Mouse (Mus musculus): ENCODE results near the gene Dync1li1.
"Not testable (repeated sequence)": the region's sequence is repeated elsewhere in the genome, so short reads cannot be mapped to it uniquely, and the experiment has no call there.

The Dync1li1 gene

DNA sequence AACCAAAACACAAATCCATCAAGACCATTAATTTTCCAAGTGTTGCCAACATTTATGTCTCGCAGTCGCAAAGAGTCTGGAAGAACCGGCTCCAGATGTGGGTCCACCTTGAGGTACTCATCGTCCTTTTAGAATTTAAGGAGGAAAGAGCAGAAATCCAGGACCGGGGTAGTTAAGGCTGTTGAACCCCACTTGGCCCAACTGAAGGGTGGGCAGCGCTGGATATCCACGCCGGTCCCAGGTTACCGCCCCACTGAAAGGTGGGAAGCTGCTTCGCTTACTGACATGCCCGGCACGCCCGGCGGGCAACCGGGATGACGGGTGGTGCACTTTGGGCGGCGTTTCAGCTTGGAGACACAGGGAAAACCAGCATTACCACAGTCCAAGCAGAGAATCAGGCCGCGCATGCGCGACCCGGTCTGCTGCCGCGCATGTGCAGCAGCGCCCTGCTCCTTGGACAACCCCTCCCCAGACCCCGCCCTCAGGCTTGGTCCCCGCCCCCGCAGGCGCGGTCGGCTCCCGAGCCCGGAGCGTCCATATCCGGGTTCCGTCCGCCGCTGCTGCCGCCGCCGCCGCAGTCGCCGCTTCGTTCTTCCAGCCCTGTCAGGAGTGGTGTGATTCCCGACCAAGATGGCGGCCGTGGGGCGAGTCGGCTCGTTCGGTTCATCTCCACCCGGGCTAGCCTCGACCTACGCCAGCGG lies at the start of gene Dync1li1:
Dync1li1 (plus strand) TSS at position 539 of the 701 bp plus-strand sequence.
- DNase-seq, result peak; percentile 99 to 100

DNA sequence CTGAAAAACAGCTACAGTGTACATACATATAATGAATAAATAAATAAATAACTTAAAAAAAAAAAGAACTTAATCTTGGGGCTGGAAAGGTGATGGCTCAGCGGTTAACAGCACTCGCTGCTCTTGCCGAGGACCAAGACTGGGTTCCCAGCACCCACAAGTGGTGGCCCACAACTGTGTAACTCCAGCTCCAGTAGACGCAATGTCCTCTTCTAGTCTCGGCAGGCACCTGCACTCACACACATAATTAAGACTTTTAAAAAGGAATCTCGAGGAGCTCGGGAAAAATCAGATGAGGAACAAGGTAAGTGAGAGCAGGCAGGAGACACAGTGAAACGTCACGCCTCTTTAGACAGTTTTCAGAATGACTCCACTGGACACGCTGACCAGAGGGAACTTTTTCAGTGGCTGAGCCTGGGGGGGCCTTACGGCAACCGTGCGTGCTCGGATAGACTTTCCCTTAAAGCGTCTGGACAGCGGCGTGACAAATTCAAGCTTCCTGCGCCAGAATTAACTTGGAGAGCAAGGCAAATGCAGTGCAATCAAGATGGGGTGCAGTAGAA lies 49.3 kb upstream of the Dync1li1 start:
- no peak for DNase-seq

DNA sequence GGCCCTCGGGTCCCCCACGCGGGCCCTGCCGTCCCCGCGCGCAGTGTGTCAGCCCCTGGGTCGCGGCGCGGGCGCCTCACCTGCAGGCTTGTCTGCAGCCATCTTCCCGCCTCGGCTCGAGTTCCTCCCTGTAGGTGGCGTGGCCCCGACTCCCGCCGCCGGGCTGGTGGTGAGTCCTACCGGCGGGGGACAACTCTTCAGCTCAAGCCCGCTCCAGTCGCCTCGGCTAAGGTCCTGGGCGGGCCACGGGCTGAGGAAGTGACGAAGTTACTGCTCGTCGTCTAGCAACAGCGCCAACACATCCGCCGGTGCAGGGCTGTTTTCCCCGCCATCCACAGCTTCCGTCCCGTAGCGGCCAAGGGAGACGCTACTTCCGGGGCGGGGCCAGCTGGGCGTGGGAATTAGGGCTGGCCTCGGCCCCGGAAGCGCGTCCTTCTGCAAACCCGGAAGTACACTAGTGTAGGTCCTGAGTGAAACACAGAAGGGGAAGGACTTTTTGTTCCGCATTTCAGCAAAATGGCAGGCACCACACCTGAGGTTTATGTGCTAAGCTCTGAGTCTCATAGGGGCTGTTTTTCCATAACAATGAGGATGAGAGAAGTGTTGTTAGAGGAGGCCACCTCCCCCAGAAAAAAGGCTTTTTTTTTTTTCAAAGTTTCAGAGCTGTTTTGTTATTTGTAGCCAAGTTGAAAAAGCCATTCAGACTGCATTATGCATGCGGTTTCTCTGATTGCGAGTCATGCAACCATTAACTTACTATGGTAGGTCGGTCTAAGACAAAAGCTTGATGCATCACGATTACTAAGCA lies 48.5 kb upstream of the Dync1li1 start, which contains the start of gene Cnot10:
Cnot10 (minus strand) TSS at position 346 of the 808 bp plus-strand sequence.
- DNase-seq, result peak; percentile 97 to 99

DNA sequence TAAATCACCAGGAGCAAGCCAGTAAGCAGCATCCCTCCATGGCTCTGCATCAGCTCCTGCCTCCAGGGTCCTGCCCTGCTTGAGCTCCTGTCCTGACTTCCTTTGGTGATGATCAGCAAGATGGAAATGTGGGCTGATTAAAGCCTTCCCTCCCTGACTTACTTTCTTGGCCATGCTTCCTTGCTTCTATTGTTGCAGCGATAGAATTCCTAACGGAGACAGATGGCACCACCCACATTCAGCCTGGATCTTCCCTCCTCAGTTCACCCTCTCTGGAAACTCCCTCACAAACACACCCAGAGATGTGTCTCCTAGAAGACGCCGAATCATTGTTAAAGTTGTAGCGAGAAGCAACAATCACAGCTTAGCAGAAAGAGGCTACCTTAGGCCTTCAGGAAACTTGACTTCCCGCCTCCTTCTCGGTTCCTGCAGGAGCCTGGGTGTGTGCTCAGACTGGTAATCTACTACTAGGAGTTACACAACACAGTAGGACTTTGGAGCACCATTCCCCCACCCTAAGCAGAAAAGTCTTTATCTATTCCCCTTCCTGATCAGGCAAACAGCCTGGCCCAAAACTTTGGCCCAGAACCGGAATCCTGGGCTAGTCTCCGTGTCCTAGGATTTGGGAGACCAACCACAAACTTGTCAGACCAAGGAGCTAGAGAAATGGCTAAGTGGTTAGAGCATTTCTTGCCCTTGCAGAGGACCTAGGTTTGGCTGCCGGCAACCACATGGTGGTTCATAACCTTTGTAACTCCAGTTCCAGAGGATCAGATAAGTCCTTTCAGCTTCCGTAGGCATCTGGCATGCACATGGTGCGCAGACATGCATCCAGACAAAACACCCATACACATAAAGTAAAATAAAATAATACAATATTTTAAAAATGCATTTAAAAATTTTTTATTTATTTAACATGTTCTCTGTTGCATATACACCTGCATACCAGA lies 41.8 kb upstream of the Dync1li1 start:
- DNase-seq, result no peak

DNA sequence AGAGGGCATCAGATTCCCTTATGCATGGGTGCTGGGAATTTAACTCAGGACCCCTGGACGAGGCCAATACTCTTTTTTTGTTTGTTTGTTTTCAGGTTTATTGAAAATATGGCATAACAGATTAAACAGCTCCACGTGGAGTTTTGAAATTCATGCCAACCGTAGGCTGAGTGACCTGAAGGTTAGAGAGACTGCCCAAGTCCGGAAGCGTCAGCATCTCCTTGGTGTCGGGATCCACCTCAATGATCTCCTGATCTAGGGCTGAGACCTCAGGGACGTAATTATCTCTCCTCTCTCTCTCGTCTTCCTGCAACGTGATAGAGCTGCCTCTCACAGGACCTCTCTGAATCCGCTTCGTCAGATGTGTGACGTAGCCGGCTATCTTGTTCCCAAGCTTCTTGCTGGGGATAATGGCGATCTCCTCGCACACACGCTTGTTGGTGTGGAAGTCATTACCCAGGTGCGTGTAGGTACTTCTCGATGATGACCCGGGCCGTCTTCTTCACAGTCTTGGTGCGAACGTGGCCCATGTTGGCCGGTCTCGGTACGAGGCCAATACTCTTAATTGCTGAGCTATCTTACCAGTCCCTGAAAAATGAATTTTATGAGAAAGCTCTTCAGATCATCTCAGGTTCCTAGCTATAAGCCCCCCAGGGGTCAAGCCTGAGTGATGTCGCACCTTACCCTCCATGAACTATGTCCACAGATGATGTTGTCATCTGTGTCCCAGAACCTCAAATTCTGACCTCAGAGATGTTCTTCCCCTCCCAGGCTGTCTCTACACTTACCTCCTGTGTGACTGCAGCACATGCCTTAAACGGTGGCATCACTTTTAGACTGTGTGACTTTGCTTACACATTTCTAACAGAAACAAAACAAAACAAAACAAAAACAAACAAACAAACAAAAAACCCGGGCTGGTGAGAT lies 40.8 kb upstream of the Dync1li1 start:
- DNase-seq, result no peak

DNA sequence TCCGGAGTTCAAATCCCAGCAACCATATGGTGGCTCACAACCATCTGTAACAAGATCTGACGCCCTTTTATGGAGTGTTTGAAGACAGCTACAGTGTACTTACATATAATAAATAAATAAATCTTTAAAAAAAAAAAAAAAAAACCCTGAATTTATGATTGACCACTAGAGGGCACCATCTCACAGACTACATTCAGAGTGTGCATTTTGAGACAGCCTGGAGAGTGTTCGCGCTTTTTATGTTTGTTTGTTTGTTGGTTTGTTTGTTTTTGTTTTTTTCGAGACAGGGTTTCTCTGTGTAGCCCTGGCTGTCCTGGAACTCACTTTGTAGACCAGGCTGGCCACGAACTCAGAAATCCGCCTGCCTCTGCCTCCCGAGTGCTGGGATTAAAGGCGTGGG lies 40.1 kb upstream of the Dync1li1 start:
- DNase-seq, result not testable (repeated sequence)

DNA sequence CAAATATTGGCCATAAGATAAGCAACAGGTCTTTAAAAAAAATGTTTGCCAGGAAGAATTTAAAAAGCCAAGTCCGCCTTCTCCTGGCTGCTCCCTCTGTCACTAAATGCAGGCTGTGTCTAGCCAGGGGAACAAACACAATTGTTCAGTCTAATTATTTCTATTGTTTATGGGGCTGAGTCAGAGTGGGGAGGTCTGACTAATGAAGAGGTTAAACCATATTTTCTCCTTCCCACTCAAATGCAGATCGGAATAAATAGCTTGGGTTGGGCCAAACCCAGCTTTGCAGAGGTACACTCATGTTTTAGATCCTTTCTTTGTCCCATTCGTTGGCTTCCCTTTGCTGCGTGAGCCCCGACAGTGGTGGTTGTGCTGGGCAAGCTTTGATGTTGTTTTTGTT lies 39.2 kb upstream of the Dync1li1 start:
- no peak for DNase-seq

DNA sequence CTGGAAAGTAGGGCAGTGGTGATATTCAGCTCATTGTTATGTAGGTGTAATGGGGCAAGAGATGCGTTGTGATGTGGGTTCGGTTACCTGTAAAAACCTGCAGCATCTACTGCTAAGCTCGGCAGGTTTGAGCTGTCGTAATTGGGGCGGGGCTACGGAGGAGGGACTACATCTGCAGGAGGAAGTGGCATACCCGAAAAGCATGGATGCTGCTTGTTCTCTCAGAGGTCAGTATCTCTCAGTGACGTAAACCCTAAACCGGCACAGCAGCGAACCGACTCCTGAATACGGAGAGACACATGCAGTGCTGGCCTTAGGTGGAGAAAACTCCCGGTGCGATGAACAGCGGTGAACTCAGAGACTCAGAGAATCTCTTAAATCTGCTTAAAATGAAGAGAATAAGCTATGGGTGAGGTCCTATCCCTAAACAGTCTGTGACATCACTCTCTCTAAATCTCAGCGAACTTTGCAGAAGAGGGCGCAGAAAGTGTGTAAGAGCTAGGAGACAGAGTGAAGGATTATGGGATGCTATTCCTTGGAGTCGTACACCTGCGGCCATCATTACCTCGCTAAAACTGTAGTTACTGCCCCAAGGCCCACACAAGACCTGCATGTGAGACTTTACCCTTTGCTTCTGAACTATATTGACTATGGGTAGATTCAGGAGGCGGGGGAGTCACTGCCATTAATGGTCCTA lies 37.5 kb upstream of the Dync1li1 start:
- DNase-seq, result no peak

DNA sequence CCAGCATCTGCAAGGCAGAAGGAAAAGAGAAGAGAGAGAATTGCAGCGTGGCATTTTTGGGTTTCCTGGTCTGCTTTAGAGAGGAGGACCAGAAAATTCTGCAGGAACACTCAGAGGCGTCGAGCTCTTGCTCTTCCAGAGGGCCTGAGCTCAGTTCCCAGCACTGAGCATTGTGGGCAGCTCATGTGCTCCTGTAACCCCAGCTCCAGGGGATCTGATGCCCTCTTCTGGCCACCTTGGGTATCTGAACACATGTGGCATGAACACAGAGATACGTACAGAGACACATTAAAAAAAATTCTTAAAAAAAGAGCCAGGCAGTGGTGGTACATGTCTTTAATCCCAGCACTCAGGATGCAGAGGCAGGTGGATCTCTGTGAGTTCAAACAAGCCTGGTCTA lies 33.2 kb upstream of the Dync1li1 start:
- no peak for DNase-seq

DNA sequence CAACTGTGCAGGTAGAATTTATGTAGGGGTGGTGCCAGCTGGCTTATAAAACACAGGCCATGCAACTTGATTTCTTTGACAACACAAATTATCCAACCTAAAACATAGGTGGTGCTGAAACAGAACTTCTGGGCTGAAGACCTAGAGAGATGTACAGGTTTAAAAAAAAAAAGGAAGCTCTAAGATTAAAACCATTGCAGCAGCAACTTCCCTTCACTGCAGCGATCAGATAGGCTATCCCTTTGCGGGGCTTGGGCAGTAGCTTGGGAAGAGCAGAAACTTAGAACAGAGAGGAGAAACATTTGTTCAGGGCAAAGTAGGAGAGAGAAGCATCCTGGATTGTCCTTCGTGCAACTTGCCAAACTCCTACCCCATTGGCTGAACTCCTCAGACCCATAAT lies 31.9 kb upstream of the Dync1li1 start:
- DNase-seq, result no peak

DNA sequence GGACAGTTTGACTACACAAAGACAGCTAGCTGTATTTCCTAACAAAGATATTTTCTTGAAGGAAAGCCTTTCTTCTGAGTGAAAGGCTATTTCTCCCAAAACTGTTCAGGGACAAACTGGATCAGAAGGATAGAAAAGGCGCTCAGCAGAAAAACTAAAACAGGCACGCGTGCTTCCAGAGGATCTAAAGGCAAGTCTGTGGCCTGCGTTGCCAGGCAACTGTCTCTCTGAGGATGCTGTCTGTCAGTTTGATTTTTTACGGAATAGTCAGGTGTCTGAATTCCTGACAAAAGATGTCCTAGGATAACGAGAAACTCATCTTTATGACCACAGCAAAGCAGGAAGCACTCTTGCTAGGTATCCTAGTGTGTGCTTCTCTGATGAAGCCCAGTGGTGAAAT lies 28.1 kb upstream of the Dync1li1 start:
- no peak for DNase-seq

DNA sequence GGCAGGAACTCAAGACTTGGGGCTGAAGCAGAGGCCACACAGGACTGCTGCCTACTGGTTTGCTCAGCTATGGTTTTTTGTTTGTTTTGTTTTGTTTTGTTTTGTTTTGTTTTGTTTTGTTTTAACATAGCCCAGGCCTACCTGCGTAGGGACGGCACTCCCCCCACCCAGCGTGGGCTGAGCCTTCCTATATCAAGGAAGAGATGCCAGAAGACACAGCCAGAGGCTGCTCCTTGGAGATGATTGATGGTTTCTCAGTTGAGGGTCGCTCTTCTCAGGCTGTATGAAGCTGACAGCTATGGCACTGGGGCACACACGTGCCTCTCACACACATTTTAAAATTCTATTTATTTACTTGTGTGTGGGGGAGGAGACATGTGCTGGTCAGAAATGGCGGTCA lies 27.6 kb upstream of the Dync1li1 start:
- DNase-seq, result no peak

DNA sequence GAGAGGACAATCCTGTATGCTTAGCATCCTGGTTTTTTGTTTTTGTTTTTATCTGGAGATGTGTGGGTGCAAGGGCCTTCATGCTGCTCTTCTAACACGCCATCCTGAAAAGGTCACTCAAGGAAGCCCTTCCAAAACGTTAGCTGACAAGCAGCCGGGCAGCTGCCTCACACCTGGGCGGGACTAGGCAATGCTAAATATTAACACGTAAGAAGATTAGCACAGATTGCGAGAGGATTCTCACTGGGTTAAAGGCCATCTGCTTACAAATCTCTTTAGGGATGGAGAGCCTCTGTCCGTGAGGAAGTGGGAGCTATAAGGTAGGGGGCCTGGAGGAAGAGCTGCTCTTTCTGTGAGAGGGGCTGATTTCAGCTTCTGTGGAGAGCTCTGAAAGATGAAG lies 26.6 kb upstream of the Dync1li1 start:
- no peak for DNase-seq

DNA sequence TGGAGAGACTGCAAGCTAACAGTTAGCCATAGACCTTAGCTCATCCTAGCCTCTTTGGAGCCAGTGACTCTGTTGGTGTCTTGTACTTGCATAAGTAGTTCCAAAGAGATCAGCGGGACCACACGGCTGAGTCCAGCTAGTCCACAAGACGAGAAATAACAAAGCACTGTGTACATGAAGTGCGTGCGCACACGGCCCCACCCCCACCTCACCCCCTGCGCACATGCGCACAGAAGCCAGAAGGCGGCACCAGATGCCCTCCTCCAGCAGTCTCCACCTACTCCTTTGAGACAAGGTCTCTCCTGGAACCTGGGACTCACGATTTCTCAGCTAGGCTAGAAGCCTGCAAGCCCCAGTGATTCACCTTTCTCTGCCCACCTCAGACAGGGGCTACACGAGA lies 24.8 kb upstream of the Dync1li1 start:
- DNase-seq, result no peak

DNA sequence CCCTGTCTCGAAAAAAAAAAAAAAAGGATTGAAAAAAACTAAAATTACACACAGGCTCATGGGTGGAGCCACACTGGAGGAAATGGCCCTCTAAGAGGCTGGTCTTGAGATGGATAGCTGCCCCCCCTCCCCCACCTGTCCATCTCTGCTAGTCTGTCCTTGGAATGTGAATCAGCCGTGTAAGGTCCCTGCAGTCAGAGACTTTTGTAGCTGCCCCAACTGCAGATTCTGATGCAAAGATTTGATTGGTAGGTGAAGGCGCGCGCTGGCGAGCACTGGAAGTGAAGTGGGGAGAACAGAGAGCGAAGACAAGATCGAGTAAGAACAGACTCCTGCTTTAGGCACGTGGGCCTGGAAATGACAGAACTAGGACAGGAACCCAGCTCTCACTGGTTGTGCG lies 21.7 kb upstream of the Dync1li1 start:
- no peak for DNase-seq

DNA sequence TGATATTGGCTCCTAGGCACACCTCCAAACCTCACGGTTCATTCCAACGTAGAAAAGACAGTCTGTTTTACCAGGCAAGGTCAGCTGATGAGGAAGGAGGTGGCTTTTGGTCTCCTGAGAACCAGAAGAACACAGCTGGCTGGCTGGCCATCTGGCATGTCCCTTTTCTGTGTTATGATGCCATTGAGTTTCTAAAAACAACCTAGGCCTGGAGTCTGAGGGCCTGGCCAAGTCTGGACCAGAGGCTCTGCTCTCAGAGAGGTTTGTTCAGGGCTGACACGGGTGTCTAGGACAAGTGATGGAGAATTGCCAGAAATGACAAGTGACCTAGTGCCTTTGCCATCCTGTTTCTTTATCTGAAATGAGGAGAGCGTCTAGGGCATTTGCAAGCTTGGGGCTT lies 20.5 kb upstream of the Dync1li1 start:
- DNase-seq, result no peak

DNA sequence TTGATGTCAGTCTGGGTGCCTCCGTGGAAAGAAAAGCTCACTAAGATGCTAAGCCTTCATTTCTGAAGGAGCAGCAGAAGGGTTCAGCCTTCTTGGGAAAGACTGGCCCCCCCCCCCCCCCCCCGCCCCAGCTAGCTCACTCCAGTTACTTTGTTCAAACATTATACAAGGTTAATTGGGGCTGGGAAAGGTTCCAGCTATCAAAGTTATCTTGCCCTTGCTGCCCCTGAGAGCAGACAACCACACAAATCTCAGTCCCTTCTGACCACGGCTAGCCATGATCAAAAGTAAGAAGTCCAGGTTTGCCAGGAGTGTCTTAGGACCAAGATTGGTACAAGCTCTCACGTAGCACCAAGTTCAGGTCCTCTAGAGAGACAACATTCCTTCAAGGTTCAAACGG lies 19.6 kb upstream of the Dync1li1 start:
- DNase-seq, result no peak

DNA sequence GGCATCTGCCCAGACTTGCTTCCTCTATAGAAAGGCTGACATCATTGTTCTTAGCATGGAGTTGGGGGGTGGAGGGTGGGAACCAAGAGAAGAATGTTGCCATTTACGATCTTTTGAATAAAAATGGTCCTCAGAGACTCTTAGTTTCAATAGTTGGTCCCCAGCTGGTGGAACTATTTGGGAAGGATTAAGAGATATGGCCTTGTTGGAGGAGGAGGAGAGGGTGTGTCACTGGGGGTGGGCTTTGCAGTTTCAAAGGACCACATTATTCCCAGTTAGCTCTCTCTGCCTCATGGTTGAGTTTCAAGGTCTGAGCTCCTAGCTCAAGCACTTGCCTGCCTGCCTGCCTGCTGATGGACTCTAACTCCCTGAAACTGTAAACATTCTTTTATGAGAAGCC lies 16.6 kb upstream of the Dync1li1 start:
- no peak for DNase-seq

DNA sequence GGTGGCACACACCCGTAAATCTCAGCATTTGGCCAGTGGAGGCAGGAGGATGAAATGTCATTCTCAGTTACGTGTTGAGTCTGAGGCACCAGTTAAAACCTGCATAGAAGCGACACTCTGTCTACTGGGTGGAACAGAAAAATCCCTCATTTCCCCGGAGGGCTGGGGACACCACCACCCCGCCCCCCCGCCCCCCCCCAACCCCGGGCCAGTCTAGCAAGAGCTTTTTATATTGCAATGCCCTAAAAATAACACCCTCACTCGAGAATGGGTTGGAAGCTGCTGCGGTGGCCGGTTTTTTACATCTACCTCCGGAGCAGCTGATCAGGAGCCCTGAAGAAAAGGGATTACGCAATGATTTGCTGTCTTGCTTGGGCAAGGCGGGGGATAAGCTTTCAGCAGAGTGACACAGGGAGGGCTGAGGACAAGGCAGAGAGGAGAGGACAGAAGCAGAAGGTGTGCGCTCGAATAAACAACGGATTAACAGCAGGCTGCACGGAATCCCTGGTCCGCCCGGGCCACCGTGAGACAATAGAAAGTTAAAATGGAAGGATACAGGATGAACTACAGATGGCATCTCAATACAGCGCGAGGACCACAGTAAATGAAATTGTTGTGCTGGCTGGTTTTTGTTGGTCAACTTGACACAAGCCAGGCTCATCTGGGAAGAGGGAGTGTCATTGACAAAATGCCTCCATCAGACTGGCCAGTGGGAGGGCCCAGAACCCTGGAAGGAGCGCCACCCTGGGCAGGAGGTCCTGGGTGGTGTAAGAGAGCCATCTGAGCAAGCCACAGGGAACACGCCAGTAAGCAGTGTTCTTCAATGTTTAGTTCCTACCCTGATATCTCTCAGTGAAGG lies 15.7 kb upstream of the Dync1li1 start:
- DNase-seq, result peak; percentile 72 to 74

DNA sequence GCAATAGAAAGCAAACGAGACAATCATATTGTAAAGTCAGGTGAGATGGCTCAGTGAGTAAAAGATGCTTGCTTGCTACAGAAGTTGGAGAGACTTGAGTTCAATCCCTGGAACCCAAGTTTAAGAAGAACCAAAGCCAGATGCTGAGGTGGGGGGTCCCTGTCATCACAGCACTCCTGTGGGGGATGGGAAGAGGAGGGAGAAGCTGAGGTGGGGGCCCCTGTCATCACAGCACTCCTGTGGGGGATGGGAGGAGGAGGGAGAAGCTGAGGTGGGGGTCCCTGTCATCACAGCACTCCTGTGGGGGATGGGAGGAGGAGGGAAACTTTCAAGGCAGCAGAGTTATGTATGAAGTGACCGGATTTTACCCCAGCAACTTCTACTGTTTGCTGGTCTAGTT lies 15.0 kb upstream of the Dync1li1 start:
- DNase-seq, result peak in 1 of 2 experiments; percentile 34
